Mouse (Mus musculus): ENCODE data around the gene Gm28374. TPM values are rescaled to one million over a fixed set of nuclear protein-coding genes. Genes with fewer than 3 reads are reported as not detected.

Gene Gm28374
- total and polyA plus RNA-seq, 3 experiments = 0.40 TPM; not detected in 2

DNA sequence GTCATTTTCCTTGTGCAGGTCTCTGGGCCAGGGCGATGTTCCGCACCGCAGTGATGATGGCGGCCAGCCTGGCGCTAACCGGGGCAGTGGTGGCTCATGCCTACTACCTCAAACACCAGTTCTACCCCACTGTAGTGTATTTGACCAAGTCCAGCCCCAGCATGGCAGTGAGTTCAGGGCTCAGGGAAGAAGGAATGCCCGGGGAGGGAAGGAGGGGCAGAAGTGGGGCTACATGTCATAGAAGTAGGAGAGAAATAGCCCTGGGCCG is 34.2 kb downstream of the Gm28374 start:
- TF ChIP-seq ELF1 (IDR thresholded peaks at IDR 0.05; ENCODE audit: low read depth, low read length) (no peak), MAZ (IDR thresholded peaks at IDR 0.05; ENCODE audit: low read depth, low read length) (no peak), KAT2A (IDR thresholded peaks at IDR 0.05; ENCODE audit: insufficient replicate concordance, low read length) (no peak)
- Histone ChIP-seq H3K9me3 (replicated peaks; ENCODE audit: low read length) (no peaks in the 10 kb centered on the region), H3K9ac (ENCODE audit: insufficient read depth, low read depth) (peak overlapping the region; percentile 97), H3K27me3 (replicated peaks) (no peaks in the 10 kb centered on the region), H3K4me1 (ENCODE audit: control insufficient read depth in 1 of 2, insufficient read depth in 2 of 2) (peaks cover 30 to 58% of the 10 kb centered on the region in 2 experiments), H3K79me2 (replicated peaks; ENCODE audit: control insufficient read depth, extremely low read depth, insufficient read depth, poor library complexity, severe bottlenecking) (peaks cover 50% of the 10 kb centered on the region), H3K4me3 (replicated peaks in 1 of 3; ENCODE audit: low read depth in 2 of 3, low read length in 2 of 3, poor library complexity in 1 of 3) (peak overlapping the region; percentile 82 to 99 (median 98)), H3K4me2 (ENCODE audit: insufficient read depth, low read depth, poor library complexity, severe bottlenecking) (peak overlapping the region; percentile 93), H3K36me3 (replicated peaks in 1 of 2; ENCODE audit: control insufficient read depth in 1 of 2, insufficient read depth in 1 of 2, low read length in 1 of 2) (peaks cover 45 to 48% of the 10 kb centered on the region in 2 experiments), H3K27ac (ENCODE audit: insufficient read depth, low read depth) (peak overlapping the region; percentile 99)
- in situ Hi-C loops (cut with MboI; ENCODE audit: low pct_ligation_motif_present, low pct_unique_long_range_greater_than_20kb, low sequenced_read_pairs) (no loop called here), dilution Hi-C loops (cut with MboI; ENCODE audit: extremely low pct_ligation_motif_present, extremely low pct_unique_long_range_greater_than_20kb, low sequenced_read_pairs) (no loop called here)
- DNase-seq (ENCODE audit: extremely low read depth) = no peak

DNA sequence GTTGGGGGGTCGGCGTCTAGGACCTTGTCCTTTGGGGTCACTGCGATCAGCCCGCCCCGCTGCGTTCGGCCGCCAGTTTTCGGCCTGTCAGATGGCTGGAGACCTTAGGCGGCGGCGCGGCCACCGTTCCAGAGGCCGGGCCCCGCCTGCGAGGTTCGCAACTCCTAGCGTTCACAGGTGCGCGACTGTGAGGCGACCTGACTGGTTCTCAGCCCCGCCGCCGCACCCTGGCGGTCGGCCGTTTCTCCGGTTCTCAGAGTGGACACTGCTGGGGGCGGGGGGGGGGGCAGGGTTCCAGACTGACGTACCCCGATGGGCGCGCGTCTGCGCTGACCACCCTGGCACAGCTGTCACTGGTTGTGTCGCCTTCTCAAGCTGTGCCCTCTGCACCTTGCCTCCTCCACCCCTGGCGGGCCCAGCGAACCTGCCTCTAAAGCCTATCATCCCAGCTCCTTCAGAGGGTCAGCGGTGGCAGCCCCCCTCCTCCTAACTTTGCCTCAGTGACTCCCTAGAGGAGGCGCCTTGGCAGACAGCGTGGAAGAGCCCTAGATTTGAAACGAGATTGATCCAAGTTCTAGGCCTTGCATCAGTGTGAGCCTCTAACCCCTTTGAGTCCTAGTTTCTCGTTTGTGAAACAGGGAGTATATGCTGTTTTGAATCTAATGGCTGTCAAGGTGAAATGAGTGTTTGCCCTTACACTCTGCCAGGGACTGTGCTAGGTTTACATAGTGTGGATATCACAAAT is 34.7 kb downstream of the Gm28374 start:
- Histone ChIP-seq H3K36me3 (replicated peaks in 1 of 2; ENCODE audit: control insufficient read depth in 1 of 2, insufficient read depth in 1 of 2, low read length in 1 of 2) (peaks cover 40 to 43% of the 10 kb centered on the region in 2 experiments), H3K27ac (ENCODE audit: insufficient read depth, low read depth) (peak overlapping the region; percentile 99), H3K27me3 (replicated peaks) (no peaks in the 10 kb centered on the region), H3K79me2 (replicated peaks; ENCODE audit: control insufficient read depth, extremely low read depth, insufficient read depth, poor library complexity, severe bottlenecking) (peaks cover 48% of the 10 kb centered on the region), H3K4me3 (replicated peaks in 1 of 3; ENCODE audit: low read depth in 2 of 3, low read length in 2 of 3, poor library complexity in 1 of 3) (peak overlapping the region; percentile 82 to 99 (median 98)), H3K9ac (ENCODE audit: insufficient read depth, low read depth) (peak overlapping the region; percentile 97), H3K9me3 (replicated peaks; ENCODE audit: low read length) (no peaks in the 10 kb centered on the region), H3K4me2 (ENCODE audit: insufficient read depth, low read depth, poor library complexity, severe bottlenecking) (peak overlapping the region; percentile 93), H3K4me1 (ENCODE audit: control insufficient read depth in 1 of 2, insufficient read depth in 2 of 2) (peaks cover 28 to 58% of the 10 kb centered on the region in 2 experiments)
- dilution Hi-C loops (cut with MboI; ENCODE audit: extremely low pct_ligation_motif_present, extremely low pct_unique_long_range_greater_than_20kb, low sequenced_read_pairs) (no loop called here), in situ Hi-C loops (cut with MboI; ENCODE audit: low pct_ligation_motif_present, low pct_unique_long_range_greater_than_20kb, low sequenced_read_pairs) (no loop called here)
- DNase-seq (ENCODE audit: extremely low read depth) = no peak
- TF ChIP-seq UBTF (IDR thresholded peaks at IDR 0.05; ENCODE audit: low read depth, low read length) (peak; percentile 42; the same call in 1 of the 2 replicates), MAZ (IDR thresholded peaks at IDR 0.05; ENCODE audit: low read depth, low read length) (peak; percentile 5; the same call in 1 of the 2 replicates), CTCF (conservative IDR thresholded peaks at IDR 0.05 in 1 of 2, IDR thresholded peaks at IDR 0.05 in 1 of 2; ENCODE audit: low read depth in 2 of 2, low read length in 2 of 2) (no peak), MXI1 (IDR thresholded peaks at IDR 0.05; ENCODE audit: low read depth, low read length) (no peak), POLR2AphosphoS2 (IDR thresholded peaks at IDR 0.05; ENCODE audit: low read depth, low read length) (0 out of 2 replicates have a peak, but pooled peaks have one; percentile 2), BHLHE40 (IDR thresholded peaks at IDR 0.05; ENCODE audit: low read depth, low read length) (no peak), E2F4 (IDR thresholded peaks at IDR 0.05; ENCODE audit: insufficient replicate concordance, low read depth, low read length) (no peak), TBP (conservative IDR thresholded peaks at IDR 0.05; ENCODE audit: low read depth, low read length) (no peak)

All from CH12.LX (cell line).